Mouse (Mus musculus): ENCODE data around the gene Sun3. TPM values are rescaled to one million over a fixed set of nuclear protein-coding genes. Genes with fewer than 3 reads are reported as not detected.

The Sun3 gene
- 0.20 TPM in 1 of 2 replicates, not detected in the other for polyA plus RNA-seq (2012; rRNA removed)

GRCm38 (mm10) chr11:9048703-9049060 is at the start of gene Sun3:
Gene Sun3 (minus strand): TSS chr11:9048991.
- no peak for DNase-seq (ENCODE audit: low read depth)

GRCm38 (mm10) chr11:9076444-9076843 is 27.7 kb upstream of the Sun3 start:
- DNase-seq (ENCODE audit: low read depth), result no peak

GRCm38 (mm10) chr11:9060484-9060883 is 11.7 kb upstream of the Sun3 start:
- no peak for DNase-seq (ENCODE audit: low read depth)

GRCm38 (mm10) chr11:9060029-9060428 is 11.2 kb upstream of the Sun3 start:
- no peak for DNase-seq (ENCODE audit: low read depth)

- DNase-seq (ENCODE audit: low read depth), result no peak
Measured at GRCm38 (mm10) chr11:9057711-9058110, 8.9 kb upstream of the Sun3 start.

GRCm38 (mm10) chr11:9056937-9057336 is 8.1 kb upstream of the Sun3 start:
- DNase-seq (ENCODE audit: low read depth), result no peak

GRCm38 (mm10) chr11:9051895-9052294 is 3.1 kb upstream of the Sun3 start:
- peak; percentile 75 for DNase-seq (ENCODE audit: low read depth)

GRCm38 (mm10) chr11:9050241-9050640 is 1.4 kb upstream of the Sun3 start:
- no peak for DNase-seq (ENCODE audit: low read depth)

GRCm38 (mm10) chr11:9048011-9048702 is 634 bp downstream of the Sun3 start, which contains the start of gene Gm11992:
Gene Gm11992 (plus strand): TSS chr11:9048594.
- DNase-seq (ENCODE audit: low read depth), result peak; percentile 50

- DNase-seq (ENCODE audit: low read depth), result no peak
Measured at GRCm38 (mm10) chr11:9047044-9047443, 1.7 kb downstream of the Sun3 start.

GRCm38 (mm10) chr11:9046546-9046945 is 2.2 kb downstream of the Sun3 start:
- no peak for DNase-seq (ENCODE audit: low read depth)

GRCm38 (mm10) chr11:9031530-9031929 is 17.3 kb downstream of the Sun3 start:
- DNase-seq (ENCODE audit: low read depth), result no peak

- DNase-seq (ENCODE audit: low read depth), result no peak
Measured at GRCm38 (mm10) chr11:9025211-9025610, 23.6 kb downstream of the Sun3 start.

GRCm38 (mm10) chr11:9024782-9025181 is 24.0 kb downstream of the Sun3 start:
- no peak for DNase-seq (ENCODE audit: low read depth)

- no peak for DNase-seq (ENCODE audit: low read depth)
Measured at GRCm38 (mm10) chr11:9020207-9020606, 28.6 kb downstream of the Sun3 start.

GRCm38 (mm10) chr11:9018491-9019267 is 30.1 kb downstream of the Sun3 start:
- peak; percentile 77 for DNase-seq (ENCODE audit: low read depth)

- DNase-seq (ENCODE audit: low read depth), result no peak
Measured at GRCm38 (mm10) chr11:9014740-9015139, 34.1 kb downstream of the Sun3 start.

GRCm38 (mm10) chr11:9011348-9011747 is 37.4 kb downstream of the Sun3 start:
- no peak for DNase-seq (ENCODE audit: low read depth)

GRCm38 (mm10) chr11:9010853-9011339 is 37.9 kb downstream of the Sun3 start, which contains the start of gene Hus1:
Gene Hus1 (minus strand): TSS chr11:9011191.
- DNase-seq (ENCODE audit: low read depth), result peak; percentile 27

- DNase-seq (ENCODE audit: low read depth), result no peak
Measured at GRCm38 (mm10) chr11:9010416-9010815, 38.4 kb downstream of the Sun3 start.

GRCm38 (mm10) chr11:9008761-9009160 is 40.0 kb downstream of the Sun3 start:
- no peak for DNase-seq (ENCODE audit: low read depth)

- DNase-seq (ENCODE audit: low read depth), result no peak
Measured at GRCm38 (mm10) chr11:8988084-8988483, 60.7 kb downstream of the Sun3 start.

GRCm38 (mm10) chr11:8986058-8986457 is 62.7 kb downstream of the Sun3 start:
- no peak for DNase-seq (ENCODE audit: low read depth)
